Mouse (Mus musculus): ENCODE results near the gene Abhd12.

DNA sequence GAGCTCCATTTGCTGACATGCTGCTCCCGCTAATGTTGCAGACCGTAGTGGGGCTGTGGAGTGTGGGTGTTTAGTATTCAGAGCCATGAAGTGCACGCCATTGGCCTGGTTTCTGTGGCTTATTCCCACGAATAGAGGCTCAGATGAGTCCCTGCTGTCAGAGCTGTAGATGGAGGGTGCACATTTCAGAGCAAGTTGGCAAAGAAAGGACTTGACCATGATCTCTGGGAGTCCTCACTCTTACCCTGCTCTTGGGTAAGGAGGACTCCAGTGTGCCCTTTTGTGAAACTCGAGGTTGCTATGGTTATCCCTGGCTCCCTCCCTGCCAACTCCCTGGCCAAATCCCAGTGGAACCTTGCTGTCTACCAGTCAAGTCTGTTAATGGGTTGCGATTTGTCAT is 96.2 kb downstream of the Abhd12 start:
- TF ChIP-seq CTCF (IDR thresholded peaks at IDR 0.05; ENCODE audit: low read depth, low read length): no peak
- TF ChIP-seq GATA1 (IDR thresholded peaks at IDR 0.05; ENCODE audit: borderline replicate concordance, low read length): no peak
- TF ChIP-seq TAL1 (conservative IDR thresholded peaks at IDR 0.05; ENCODE audit: low read depth, low read length): no peak
